8 mouse cellular contexts compared by ENCODE assay signal in the genomic region with DNA sequence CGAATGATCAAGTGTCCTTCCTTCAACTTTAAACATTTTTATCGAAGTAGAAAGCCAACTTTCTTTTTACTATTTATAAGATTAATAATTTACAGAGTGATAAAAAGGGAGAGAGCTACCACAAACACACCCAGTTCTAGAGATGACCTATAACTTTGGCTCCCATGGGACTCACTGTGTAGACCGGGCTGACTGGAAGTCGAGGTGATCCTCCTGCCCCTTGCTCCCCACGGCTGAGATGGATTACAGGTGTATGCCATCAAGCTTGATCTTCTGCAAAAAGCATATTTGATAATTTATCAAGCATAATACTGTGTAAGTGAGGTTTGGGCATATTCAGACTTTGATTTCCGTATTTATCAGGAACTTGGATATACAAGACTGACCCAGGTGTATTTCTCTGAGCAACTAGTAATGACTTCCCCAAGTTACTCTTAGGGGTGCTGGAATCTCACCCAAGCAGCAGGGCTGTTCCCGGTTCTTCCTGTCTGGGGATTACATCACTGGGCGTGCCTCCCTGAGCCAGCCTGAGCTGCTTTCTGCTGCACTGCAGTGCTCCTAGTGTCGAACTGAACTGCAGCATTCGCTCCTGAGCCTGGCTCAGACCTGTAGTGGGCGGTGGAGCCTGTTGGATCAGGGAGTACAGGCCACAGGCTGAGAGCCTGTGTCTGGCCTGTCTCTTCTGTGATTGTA. TPM values are rescaled to one million over a fixed set of nuclear protein-coding genes. Genes with fewer than 3 reads are reported as not detected.
DNase-seq lines count a peak whose midpoint lies in the region; ATAC-seq and TF ChIP-seq lines count a peak whose summit lies in the region.

No protein-coding gene starts in this region.

- no peaks in the 10 kb centered on the region for H3K27me3 ChIP-seq in heart, embryonic 14.5 days (ENCODE audit: control insufficient read depth, insufficient read depth, low read length)
- H3K27me3 ChIP-seq in megakaryocyte, embryonic 14.5 days (replicated peaks): no peaks in the 10 kb centered on the region
- no peaks in the 10 kb centered on the region for H3K27me3 ChIP-seq in thymus, adult 2 months (ENCODE audit: control insufficient read depth, insufficient read depth, low read length)

- no peak overlapping the region for H3K4me3 ChIP-seq in heart, embryonic 14.5 days (ENCODE audit: control insufficient read depth in 1 of 2, insufficient read depth in 1 of 2, low read depth in 1 of 2, low read length in 2 of 2)
- peak overlapping the region; percentile 1 for H3K4me3 ChIP-seq in megakaryocyte, embryonic 14.5 days (replicated peaks)
- H3K4me3 ChIP-seq in thymus, adult 2 months (ENCODE audit: control insufficient read depth, insufficient read depth, low read length): no peak overlapping the region

- DNase-seq in urinary bladder, adult 18-20 months (ENCODE audit: low spot score in 2 of 2): peak; percentile 48 to 73
- no peak for DNase-seq in urinary bladder, postnatal 10 days (ENCODE audit: low spot score)
- DNase-seq in cerebellum, postnatal 25 days: peak; percentile 77 to 82
- DNase-seq in layer of hippocampus, adult 8-10 months (ENCODE audit: low spot score in 2 of 2): peak; percentile 44
- no peak for DNase-seq in spleen, postnatal 10 days (ENCODE audit: low spot score in 2 of 2)
- no peak for DNase-seq in thymus, adult 2 months

- TF ChIP-seq POLR2A in thymus, adult 2 months (IDR thresholded peaks at IDR 0.05; ENCODE audit: control insufficient read depth, extremely low read depth, insufficient read depth, low read length, poor library complexity): no peak

- peaks cover 2 to 12% of the 10 kb centered on the region in 2 experiments; a peak in 3 of 4 replicates for H3K4me1 ChIP-seq in heart, embryonic 14.5 days (ENCODE audit: control insufficient read depth in 2 of 2, insufficient read depth in 2 of 2, low read length in 2 of 2)
- H3K4me1 ChIP-seq in megakaryocyte, embryonic 14.5 days: peaks cover 66% of the 10 kb centered on the region
- H3K4me1 ChIP-seq in thymus, adult 2 months (replicated peaks; ENCODE audit: control insufficient read depth, insufficient read depth, low read length): no peaks in the 10 kb centered on the region

- peak overlapping the region; percentile 31 to 61; a peak in 2 of 4 replicates for H3K27ac ChIP-seq in heart, embryonic 14.5 days (replicated peaks in 1 of 2; ENCODE audit: control insufficient read depth in 1 of 2, insufficient read depth in 1 of 2, low read depth in 2 of 2, low read length in 2 of 2)
- H3K27ac ChIP-seq in thymus, adult 2 months (ENCODE audit: control insufficient read depth, insufficient read depth, low read length): no peak overlapping the region

- no peak for TF ChIP-seq CTCF in thymus, adult 2 months (IDR thresholded peaks at IDR 0.05; ENCODE audit: borderline replicate concordance, control insufficient read depth, extremely low read depth, insufficient read depth, low read length, poor library complexity)

- ATAC-seq in heart, embryonic 14.5 days (ENCODE audit: insufficient number of reproducible peaks, insufficient read depth, low FRiP score, low read depth): peak; percentile 73

- H3K9me3 ChIP-seq in heart, embryonic 14.5 days (ENCODE audit: control insufficient read depth, low read length): no peaks in the 10 kb centered on the region
- no peaks in the 10 kb centered on the region for H3K9me3 ChIP-seq in megakaryocyte, embryonic 14.5 days

- no peak overlapping the region for H3K4me2 ChIP-seq in heart, embryonic 14.5 days (ENCODE audit: low read length)

- H3K9ac ChIP-seq in heart, embryonic 14.5 days (ENCODE audit: low read length): peak overlapping the region; percentile 39

- WGBS in heart, embryonic 14.5 days: 60% methylated on average over 11 of the region's 11 CpGs
- WGBS in thymus, adult 2 months: 77% methylated on average over 11 of the region's 11 CpGs

- peaks cover 36% of the 10 kb centered on the region for H3K36me3 ChIP-seq in heart, embryonic 14.5 days (ENCODE audit: control insufficient read depth, insufficient read depth, low read length)
- peaks cover 79% of the 10 kb centered on the region for H3K36me3 ChIP-seq in megakaryocyte, embryonic 14.5 days (replicated peaks; ENCODE audit: low read length)
- H3K36me3 ChIP-seq in thymus, adult 2 months (ENCODE audit: control insufficient read depth, insufficient read depth, low read length): peaks cover 9% of the 10 kb centered on the region

RNA-seq across cellular contexts. Expression of gene Dync1h1, which starts 7.4 kb away (rescaled TPM):
- polyA plus RNA-seq in heart, embryonic 14.5 days (2014; fragmentation: Nextera tagmentation; extraction: Ambion mirVana): 54.8 and 55.4 TPM in 2 replicates
- 100 to 1,000 TPM; 273 to 309 (median 284) TPM for total RNA-seq in layer of hippocampus, adult 8-10 months (2022)
- polyA plus RNA-seq in megakaryocyte, embryonic 14.5 days (2012; ENCODE audit: insufficient read depth, low replicate concordance): 119 and 280 TPM in 2 replicates
- 332 and 341 TPM in 2 replicates for polyA plus RNA-seq in thymus, adult 2 months (2012; rRNA removed)

Comparison
In these comparisons a context has a peak if more than half of its experiments do, and no peak if none do; other contexts are left out.
1. DNase-seq: peak in urinary bladder, adult 18-20 months (2 of 2), cerebellum, postnatal 25 days (2 of 2) and layer of hippocampus, adult 8-10 months (2 of 2); none in urinary bladder, postnatal 10 days (single experiment), spleen, postnatal 10 days (0 of 2) and thymus, adult 2 months (single experiment).